Mouse (Mus musculus) liver, adult 2 months (tissue): ENCODE results near the gene Pyurf.

Source experiments
- CTCF ChIP-seq: fragments of 200-500 bp; IDR thresholded peaks from 2 replicates; pipeline ENCODE4 v1.5.1; 2011; ENCODE audit warnings: low read depth, low read length, control low read depth
- POLR2A ChIP-seq: fragments of 200-500 bp; IDR thresholded peaks from 2 replicates; pipeline ENCODE4 v1.6.1; 2011; ENCODE audit warnings: low read length, control low read depth; ENCODE audit not compliant: insufficient read depth; ENCODE audit errors: extremely low read depth

DNA sequence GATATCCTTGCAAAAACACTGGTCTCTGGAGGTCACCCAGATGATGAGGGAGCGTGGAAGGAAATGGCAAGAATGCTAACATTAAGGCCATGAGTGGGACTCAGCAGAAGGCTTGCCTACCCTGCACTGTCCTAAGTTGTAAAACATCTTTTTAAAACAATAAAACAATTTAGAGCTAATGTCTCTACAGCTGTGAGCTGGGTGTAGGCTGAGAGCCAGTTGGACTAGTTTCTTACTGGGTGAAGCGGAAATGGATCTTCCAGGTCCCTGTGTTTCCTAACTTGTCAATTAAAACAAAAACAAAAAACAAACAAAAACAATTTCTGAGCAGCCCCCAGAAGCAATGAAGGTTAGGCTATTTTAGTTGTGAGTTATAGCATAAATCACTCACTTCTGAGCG lies 1.2 kb upstream of the Pyurf start:
- no peak for TF ChIP-seq POLR2A
- TF ChIP-seq CTCF = no peak
